Mouse (Mus musculus): ENCODE results near the gene Raver1.

DNA sequence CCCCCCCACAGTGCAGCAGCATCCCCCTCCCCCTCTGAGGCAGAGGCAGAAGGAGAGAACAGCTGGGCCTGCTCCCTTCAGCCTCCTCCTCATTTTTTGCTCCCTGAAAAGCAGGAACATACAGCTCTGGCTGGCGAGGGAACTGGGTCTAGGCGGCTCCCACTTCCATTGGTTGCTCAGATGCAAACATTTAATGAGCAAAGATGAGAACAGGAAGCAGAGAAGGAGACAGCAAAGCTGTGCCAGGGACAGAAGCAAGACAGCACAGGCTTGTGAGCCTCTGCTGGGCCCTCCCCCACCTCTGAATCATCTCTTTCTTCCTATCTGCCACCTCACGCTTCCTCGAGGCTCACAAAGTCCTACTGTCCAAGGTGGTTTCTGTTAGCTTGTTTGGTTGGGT lies 50.5 kb downstream of the Raver1 start:
- no peak for TF ChIP-seq CTCF (IDR thresholded peaks at IDR 0.05)
- TF ChIP-seq EP300 (IDR thresholded peaks at IDR 0.05; ENCODE audit: insufficient read depth, low read depth, low read length) = no peak
- TF ChIP-seq POLR2A (IDR thresholded peaks at IDR 0.05; ENCODE audit: insufficient read depth, low read depth, low read length) = no peak

Measured in heart, adult 2 months (tissue).